Mouse (Mus musculus): ENCODE data around the gene 2610528J11Rik. TPM values are rescaled to one million over a fixed set of nuclear protein-coding genes. Genes with fewer than 3 reads are reported as not detected.

Gene 2610528J11Rik
- total and polyA plus RNA-seq, 3 experiments: not detected

GRCm38 (mm10) chr4:118525779-118526178 lies 1.0 kb upstream of the 2610528J11Rik start:
- TF ChIP-seq TAL1 (conservative IDR thresholded peaks at IDR 0.05; ENCODE audit: low read depth, low read length): no peak
- TF ChIP-seq POLR2AphosphoS5 (IDR thresholded peaks at IDR 0.05; ENCODE audit: insufficient replicate concordance, low read depth, low read length): no peak
- TF ChIP-seq GATA1 (IDR thresholded peaks at IDR 0.05; ENCODE audit: borderline replicate concordance, low read length): no peak
- TF ChIP-seq CTCF (IDR thresholded peaks at IDR 0.05; ENCODE audit: low read depth, low read length): no peak
- TF ChIP-seq GATA2 (IDR thresholded peaks at IDR 0.05; ENCODE audit: borderline replicate concordance, low read depth, low read length): no peak
- H3K4me1 ChIP-seq (ENCODE audit: insufficient read depth, low read depth, low read length): no peaks in the 10 kb centered on the region
- H3K36me3 ChIP-seq (replicated peaks): no peaks in the 10 kb centered on the region
- no peaks in the 10 kb centered on the region for H3K9me3 ChIP-seq (replicated peaks)
- H3K4me3 ChIP-seq (ENCODE audit: low read depth, low read length): no peak overlapping the region
- H3K27me3 ChIP-seq (ENCODE audit: insufficient read depth, low read length): peaks cover 16% of the 10 kb centered on the region
- ATAC-seq (ENCODE audit: extremely low read depth, insufficient number of reproducible peaks, low FRiP score, poor library complexity, severe bottlenecking) (no peak), DNase-seq (ENCODE audit: low spot score) (no peak)

- DNase-seq (ENCODE audit: low spot score) (no peak), ATAC-seq (ENCODE audit: extremely low read depth, insufficient number of reproducible peaks, low FRiP score, poor library complexity, severe bottlenecking) (no peak)
- TF ChIP-seq POLR2AphosphoS5 (IDR thresholded peaks at IDR 0.05; ENCODE audit: insufficient replicate concordance, low read depth, low read length) (no peak), GATA2 (IDR thresholded peaks at IDR 0.05; ENCODE audit: borderline replicate concordance, low read depth, low read length) (no peak), TAL1 (conservative IDR thresholded peaks at IDR 0.05; ENCODE audit: low read depth, low read length) (no peak), CTCF (IDR thresholded peaks at IDR 0.05; ENCODE audit: low read depth, low read length) (no peak), GATA1 (IDR thresholded peaks at IDR 0.05; ENCODE audit: borderline replicate concordance, low read length) (no peak)
- Histone ChIP-seq H3K36me3 (replicated peaks) (no peaks in the 10 kb centered on the region), H3K4me3 (ENCODE audit: low read depth, low read length) (no peak overlapping the region), H3K27me3 (ENCODE audit: insufficient read depth, low read length) (peaks cover 14% of the 10 kb centered on the region), H3K9me3 (replicated peaks) (no peaks in the 10 kb centered on the region), H3K4me1 (ENCODE audit: insufficient read depth, low read depth, low read length) (no peaks in the 10 kb centered on the region)
These were observed 509 bp downstream of the 2610528J11Rik start for GRCm38 (mm10) chr4:118527335-118527681.

- DNase-seq (ENCODE audit: low spot score) (no peak), ATAC-seq (ENCODE audit: extremely low read depth, insufficient number of reproducible peaks, low FRiP score, poor library complexity, severe bottlenecking) (no peak)
- Histone ChIP-seq H3K27me3 (ENCODE audit: insufficient read depth, low read length) (peaks cover 14% of the 10 kb centered on the region), H3K9me3 (replicated peaks) (no peaks in the 10 kb centered on the region), H3K4me3 (ENCODE audit: low read depth, low read length) (no peak overlapping the region), H3K4me1 (ENCODE audit: insufficient read depth, low read depth, low read length) (no peaks in the 10 kb centered on the region), H3K36me3 (replicated peaks) (no peaks in the 10 kb centered on the region)
- TF ChIP-seq GATA2 (IDR thresholded peaks at IDR 0.05; ENCODE audit: borderline replicate concordance, low read depth, low read length) (no peak), CTCF (IDR thresholded peaks at IDR 0.05; ENCODE audit: low read depth, low read length) (no peak), GATA1 (IDR thresholded peaks at IDR 0.05; ENCODE audit: borderline replicate concordance, low read length) (no peak), TAL1 (conservative IDR thresholded peaks at IDR 0.05; ENCODE audit: low read depth, low read length) (no peak), POLR2AphosphoS5 (IDR thresholded peaks at IDR 0.05; ENCODE audit: insufficient replicate concordance, low read depth, low read length) (no peak)
These were observed 921 bp downstream of the 2610528J11Rik start for GRCm38 (mm10) chr4:118527720-118528119.

- Histone ChIP-seq H3K4me3 (ENCODE audit: low read depth, low read length) (no peak overlapping the region), H3K27me3 (ENCODE audit: insufficient read depth, low read length) (peaks cover 11% of the 10 kb centered on the region), H3K4me1 (ENCODE audit: insufficient read depth, low read depth, low read length) (no peaks in the 10 kb centered on the region), H3K36me3 (replicated peaks) (no peaks in the 10 kb centered on the region), H3K9me3 (replicated peaks) (no peaks in the 10 kb centered on the region)
- ATAC-seq (ENCODE audit: extremely low read depth, insufficient number of reproducible peaks, low FRiP score, poor library complexity, severe bottlenecking) (no peak), DNase-seq (ENCODE audit: low spot score) (no peak)
- TF ChIP-seq CTCF (IDR thresholded peaks at IDR 0.05; ENCODE audit: low read depth, low read length) (no peak), GATA2 (IDR thresholded peaks at IDR 0.05; ENCODE audit: borderline replicate concordance, low read depth, low read length) (no peak), GATA1 (IDR thresholded peaks at IDR 0.05; ENCODE audit: borderline replicate concordance, low read length) (no peak), TAL1 (conservative IDR thresholded peaks at IDR 0.05; ENCODE audit: low read depth, low read length) (no peak), POLR2AphosphoS5 (IDR thresholded peaks at IDR 0.05; ENCODE audit: insufficient replicate concordance, low read depth, low read length) (no peak)
These were observed 5.9 kb downstream of the 2610528J11Rik start for GRCm38 (mm10) chr4:118532663-118533062.

GRCm38 (mm10) chr4:118533156-118533555 lies 6.4 kb downstream of the 2610528J11Rik start:
- TF ChIP-seq GATA2 (IDR thresholded peaks at IDR 0.05; ENCODE audit: borderline replicate concordance, low read depth, low read length): no peak
- TF ChIP-seq TAL1 (conservative IDR thresholded peaks at IDR 0.05; ENCODE audit: low read depth, low read length): no peak
- no peak for TF ChIP-seq CTCF (IDR thresholded peaks at IDR 0.05; ENCODE audit: low read depth, low read length)
- TF ChIP-seq POLR2AphosphoS5 (IDR thresholded peaks at IDR 0.05; ENCODE audit: insufficient replicate concordance, low read depth, low read length): no peak
- TF ChIP-seq GATA1 (IDR thresholded peaks at IDR 0.05; ENCODE audit: borderline replicate concordance, low read length): no peak
- DNase-seq (ENCODE audit: low spot score) (no peak), ATAC-seq (ENCODE audit: extremely low read depth, insufficient number of reproducible peaks, low FRiP score, poor library complexity, severe bottlenecking) (no peak)
- Histone ChIP-seq H3K27me3 (ENCODE audit: insufficient read depth, low read length) (peaks cover 6% of the 10 kb centered on the region), H3K9me3 (replicated peaks) (no peaks in the 10 kb centered on the region), H3K4me1 (ENCODE audit: insufficient read depth, low read depth, low read length) (no peaks in the 10 kb centered on the region), H3K36me3 (replicated peaks) (no peaks in the 10 kb centered on the region), H3K4me3 (ENCODE audit: low read depth, low read length) (no peak overlapping the region)

- Histone ChIP-seq H3K4me1 (ENCODE audit: insufficient read depth, low read depth, low read length) (no peaks in the 10 kb centered on the region), H3K27me3 (ENCODE audit: insufficient read depth, low read length) (peaks cover 4% of the 10 kb centered on the region), H3K4me3 (ENCODE audit: low read depth, low read length) (no peak overlapping the region), H3K9me3 (replicated peaks) (no peaks in the 10 kb centered on the region), H3K36me3 (replicated peaks) (no peaks in the 10 kb centered on the region)
- ATAC-seq (ENCODE audit: extremely low read depth, insufficient number of reproducible peaks, low FRiP score, poor library complexity, severe bottlenecking) (no peak), DNase-seq (ENCODE audit: low spot score) (no peak)
- TF ChIP-seq GATA1 (IDR thresholded peaks at IDR 0.05; ENCODE audit: borderline replicate concordance, low read length): no peak
- TF ChIP-seq TAL1 (conservative IDR thresholded peaks at IDR 0.05; ENCODE audit: low read depth, low read length): no peak
- TF ChIP-seq CTCF (IDR thresholded peaks at IDR 0.05; ENCODE audit: low read depth, low read length): no peak
- TF ChIP-seq GATA2 (IDR thresholded peaks at IDR 0.05; ENCODE audit: borderline replicate concordance, low read depth, low read length): no peak
- no peak for TF ChIP-seq POLR2AphosphoS5 (IDR thresholded peaks at IDR 0.05; ENCODE audit: insufficient replicate concordance, low read depth, low read length)
These were observed 6.8 kb downstream of the 2610528J11Rik start for GRCm38 (mm10) chr4:118533605-118534004.

Measured in G1E (cell line).